Mouse (Mus musculus) C2C12 (cell line): ENCODE data around the gene Coro1c. TPM values are rescaled to one million over a fixed set of nuclear protein-coding genes. Genes with fewer than 3 reads are reported as not detected.

Experiments used
- H3K27me3 ChIP-seq: one replicate; pipeline ENCODE4 v1.6.1; 2011; ENCODE audit not compliant: control insufficient read depth, insufficient read depth, insufficient read length
- H3K36me3 ChIP-seq: one replicate; pipeline ENCODE4 v1.6.1; 2011; ENCODE audit not compliant: control insufficient read depth, insufficient read depth
- H3K4me3 ChIP-seq: one replicate; pipeline ENCODE4 v1.5.1; 2011; ENCODE audit warnings: mild to moderate bottlenecking, control low read depth; ENCODE audit not compliant: poor library complexity, insufficient read depth, severe bottlenecking
- H3K79me2 ChIP-seq: one replicate; pipeline ENCODE4 v1.6.1; 2011; ENCODE audit not compliant: control insufficient read depth, insufficient read depth
- H3K79me3 ChIP-seq: one replicate; pipeline ENCODE4 v1.6.1; 2011; ENCODE audit warnings: low read depth, control low read depth
- H3ac ChIP-seq: one replicate; pipeline ENCODE3; 2011; ENCODE audit warnings: low read depth; ENCODE audit not compliant: control insufficient read depth, insufficient read length
- CEBPB ChIP-seq: IDR thresholded peaks from one replicate; pipeline ENCODE4 v1.6.1; 2011; ENCODE audit warnings: low read depth, mild to moderate bottlenecking, control low read depth, moderate library complexity
- CTCF ChIP-seq: IDR thresholded peaks from one replicate; pipeline ENCODE4 v1.5.1; 2011; ENCODE audit not compliant: control insufficient read depth, insufficient read depth, insufficient read length
- FOSL1 ChIP-seq: IDR thresholded peaks from one replicate; pipeline ENCODE4 v1.8.0; 2011; ENCODE audit warnings: mild to moderate bottlenecking, low read length; ENCODE audit not compliant: poor library complexity, insufficient read depth, severe bottlenecking
- MAX ChIP-seq: IDR thresholded peaks from one replicate; pipeline ENCODE4 v1.6.1; 2011; ENCODE audit warnings: mild to moderate bottlenecking, control low read depth
- MYOD1 ChIP-seq: IDR thresholded peaks from one replicate; pipeline ENCODE4 v1.6.1; 2011; ENCODE audit warnings: low read depth; ENCODE audit not compliant: control insufficient read depth, insufficient read length
- MYOG ChIP-seq: IDR thresholded peaks from one replicate; pipeline ENCODE4 v1.6.1; 2011; ENCODE audit not compliant: control insufficient read depth, insufficient read length; ENCODE audit errors: extremely low read depth
- USF1 ChIP-seq: IDR thresholded peaks from one replicate; pipeline ENCODE4 v1.6.1; 2011; ENCODE audit warnings: low read depth, mild to moderate bottlenecking, control low read depth, moderate library complexity
- polyA plus RNA-seq: library from polyadenylated mRNA; unstranded; fragments of >200 nt; fragmentation: generic; extraction: Trizol; gene quantifications from one replicate; pipeline ENCODE4 v1.2.1, GENCODE M21; 2012; ENCODE audit warnings: missing spikeins

Coro1c gene
- polyA plus RNA-seq, 1 experiment, result 156 TPM

GRCm38 (mm10) chr5:113919060-113919459, 10.5 kb upstream of the Coro1c start:
- H3K79me3 ChIP-seq, result no peaks in the 10 kb centered on the region
- H3K27me3 ChIP-seq, result no peaks in the 10 kb centered on the region
- H3ac ChIP-seq, result no peak overlapping the region
- no peak overlapping the region for H3K4me3 ChIP-seq
- H3K79me2 ChIP-seq, result no peaks in the 10 kb centered on the region
- H3K36me3 ChIP-seq, result no peaks in the 10 kb centered on the region
- TF ChIP-seq MYOD1, result no peak

- Histone ChIP-seq H3K36me3 (no peaks in the 10 kb centered on the region), H3K79me2 (no peaks in the 10 kb centered on the region), H3K79me3 (no peaks in the 10 kb centered on the region), H3ac (no peak overlapping the region), H3K4me3 (no peak overlapping the region), H3K27me3 (no peaks in the 10 kb centered on the region)
- TF ChIP-seq USF1 (no peak), CTCF (no peak), MYOD1 (no peak), FOSL1 (no peak), MAX (no peak), MYOG (no peak), CEBPB (no peak)
These were observed 10.1 kb upstream of the Coro1c start for GRCm38 (mm10) chr5:113918654-113919053.

- Histone ChIP-seq H3K4me3 (no peak overlapping the region), H3K79me2 (peaks cover 27% of the 10 kb centered on the region), H3K36me3 (no peaks in the 10 kb centered on the region), H3K27me3 (no peaks in the 10 kb centered on the region), H3K79me3 (peaks cover 22% of the 10 kb centered on the region), H3ac (no peak overlapping the region)
- TF ChIP-seq FOSL1, result no peak
These were observed 2.1 kb upstream of the Coro1c start for GRCm38 (mm10) chr5:113910705-113911104.

- Histone ChIP-seq H3K27me3 (no peaks in the 10 kb centered on the region), H3K79me2 (peaks cover 32% of the 10 kb centered on the region), H3K4me3 (no peak overlapping the region), H3K79me3 (peaks cover 28% of the 10 kb centered on the region), H3K36me3 (no peaks in the 10 kb centered on the region), H3ac (no peak overlapping the region)
- TF ChIP-seq CEBPB, result no peak
- TF ChIP-seq CTCF, result no peak
- no peak for TF ChIP-seq MYOD1
- no peak for TF ChIP-seq MAX
- TF ChIP-seq FOSL1, result no peak
- TF ChIP-seq USF1, result no peak
- no peak for TF ChIP-seq MYOG
These were observed 1.6 kb upstream of the Coro1c start for GRCm38 (mm10) chr5:113910065-113910701.

GRCm38 (mm10) chr5:113907786-113908567, 581 bp downstream of the Coro1c start:
- no peaks in the 10 kb centered on the region for H3K36me3 ChIP-seq
- H3K79me2 ChIP-seq, result peaks cover 54% of the 10 kb centered on the region
- H3ac ChIP-seq, result peak overlapping the region; percentile 96
- no peaks in the 10 kb centered on the region for H3K27me3 ChIP-seq
- TF ChIP-seq CTCF (no peak), MAX (no peak), MYOD1 (no peak), USF1 (no peak), MYOG (no peak), CEBPB (no peak), FOSL1 (no peak)
- peak overlapping the region; percentile 78 for H3K4me3 ChIP-seq
- H3K79me3 ChIP-seq, result peaks cover 50% of the 10 kb centered on the region

DNA sequence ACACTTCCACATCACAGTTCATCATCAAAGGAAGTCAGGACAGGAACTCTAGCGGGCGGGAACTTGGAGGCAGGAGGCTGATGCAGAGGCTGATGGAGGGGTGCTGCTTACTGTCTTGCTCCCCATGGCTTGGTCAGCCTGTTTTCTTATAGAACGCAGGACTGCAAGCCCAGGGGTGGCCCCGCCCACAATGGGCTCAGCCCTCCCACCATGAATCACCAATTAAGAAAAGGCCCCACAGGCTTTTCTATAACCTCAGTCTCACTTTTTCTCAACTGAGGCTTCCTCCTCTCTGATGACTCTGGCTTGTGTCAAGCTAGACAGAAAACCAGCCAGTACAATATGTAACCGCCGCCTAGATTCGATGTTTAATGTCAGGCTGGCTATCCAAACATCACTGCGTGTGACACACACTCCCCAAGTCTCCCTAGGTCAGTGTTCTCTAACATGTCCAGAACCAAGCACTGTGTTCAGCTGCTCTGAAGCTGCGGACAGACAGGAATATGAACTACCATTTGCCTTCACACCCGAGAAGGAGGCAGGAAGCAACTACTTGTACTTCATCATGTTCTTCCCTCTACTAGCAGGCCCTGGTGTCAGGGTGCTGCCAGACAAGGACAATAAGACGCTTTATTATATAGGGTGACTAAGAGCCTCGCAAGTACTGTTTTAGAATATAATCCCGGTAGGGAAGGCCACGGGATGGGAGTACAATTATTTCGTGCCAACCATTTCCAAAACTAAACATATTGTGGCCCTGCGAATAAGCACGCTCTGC, 1.4 kb downstream of the Coro1c start:
- Histone ChIP-seq H3K27me3 (no peaks in the 10 kb centered on the region), H3K4me3 (peak overlapping the region; percentile 78), H3K36me3 (no peaks in the 10 kb centered on the region), H3ac (peak overlapping the region; percentile 96), H3K79me3 (peaks cover 58% of the 10 kb centered on the region), H3K79me2 (peaks cover 63% of the 10 kb centered on the region)
- no peak for TF ChIP-seq CTCF
- no peak for TF ChIP-seq CEBPB
- TF ChIP-seq MYOG, result no peak
- TF ChIP-seq USF1, result no peak
- no peak for TF ChIP-seq MAX
- TF ChIP-seq MYOD1, result no peak
- no peak for TF ChIP-seq FOSL1
